Mouse (Mus musculus): ENCODE data around the gene Gm853. TPM values are rescaled to one million over a fixed set of nuclear protein-coding genes. Genes with fewer than 3 reads are reported as not detected.
A peak's percentile ranks its signal among the peaks of the same experiment; 100 is the strongest.

The Gm853 gene
- polyA plus RNA-seq, 1 experiment from 2014 or later: not detected

DNA sequence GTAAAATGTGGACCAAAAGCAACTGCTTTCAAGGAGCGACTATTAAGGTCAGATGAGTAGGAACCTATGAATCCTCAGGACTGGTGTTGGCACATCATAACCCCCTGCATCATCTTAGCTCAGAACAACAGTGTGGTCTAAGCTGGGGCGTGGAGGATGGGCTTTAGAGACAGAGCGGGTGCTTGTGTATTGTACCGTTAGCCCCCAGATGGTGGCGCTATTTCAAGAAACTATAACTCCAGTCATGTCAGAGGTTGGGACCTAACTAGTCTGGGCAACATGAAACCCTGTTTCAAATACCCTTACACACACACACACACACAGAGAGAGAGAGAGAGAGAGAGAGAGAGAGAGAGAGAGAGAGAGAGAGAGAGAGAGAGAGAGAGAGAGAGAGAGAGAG lies 18.5 kb upstream of the Gm853 start:
- Histone ChIP-seq H3K27me3 (ENCODE audit: control insufficient read depth, insufficient read depth, low read length) (no peaks in the 10 kb centered on the region), H3K36me3 (ENCODE audit: control insufficient read depth, insufficient read depth, low read length) (no peaks in the 10 kb centered on the region), H3K4me3 (replicated peaks; ENCODE audit: low read depth, low read length) (no peak overlapping the region), H3K9ac (replicated peaks; ENCODE audit: low read length) (no peak overlapping the region), H3K4me1 (ENCODE audit: control insufficient read depth, insufficient read depth, low read length) (no peaks in the 10 kb centered on the region), H3K9me3 (ENCODE audit: control insufficient read depth, low read length) (no peaks in the 10 kb centered on the region), H3K27ac (replicated peaks; ENCODE audit: low read depth, low read length) (no peak overlapping the region), H3K4me2 (ENCODE audit: low read length) (no peak overlapping the region)
- ATAC-seq (ENCODE audit: low FRiP score, low TSS enrichment) (no peak), DNase-seq (peak; percentile 34)
- 39% methylated on average over 5 of the region's 5 CpGs for WGBS

DNA sequence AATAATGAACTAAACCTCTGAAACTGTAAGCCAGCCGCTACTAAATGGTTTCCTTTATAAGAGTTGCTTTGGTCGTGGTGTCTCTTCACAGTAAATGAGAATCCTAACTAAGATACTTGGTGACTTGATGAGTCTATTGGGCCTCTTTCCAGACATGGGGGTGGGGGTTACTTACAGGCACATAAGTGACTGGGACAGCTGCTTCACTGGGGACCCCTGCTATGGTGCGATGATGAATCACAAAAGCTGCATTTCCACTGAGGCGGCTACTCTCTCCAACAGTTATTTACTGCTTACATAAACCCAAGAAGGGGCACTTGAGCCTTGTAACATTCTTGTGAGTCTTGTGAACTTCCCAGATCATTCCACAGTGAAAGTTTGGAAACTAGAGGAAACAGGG lies 15.4 kb upstream of the Gm853 start:
- no peak for ATAC-seq (ENCODE audit: low FRiP score, low TSS enrichment)
- Histone ChIP-seq H3K4me3 (replicated peaks; ENCODE audit: low read depth, low read length) (no peak overlapping the region), H3K27me3 (ENCODE audit: control insufficient read depth, insufficient read depth, low read length) (no peaks in the 10 kb centered on the region), H3K36me3 (ENCODE audit: control insufficient read depth, insufficient read depth, low read length) (no peaks in the 10 kb centered on the region), H3K9me3 (ENCODE audit: control insufficient read depth, low read length) (no peaks in the 10 kb centered on the region), H3K27ac (replicated peaks; ENCODE audit: low read depth, low read length) (no peak overlapping the region), H3K9ac (replicated peaks; ENCODE audit: low read length) (no peak overlapping the region), H3K4me2 (ENCODE audit: low read length) (no peak overlapping the region), H3K4me1 (ENCODE audit: control insufficient read depth, insufficient read depth, low read length) (no peaks in the 10 kb centered on the region)
- DNase-seq: no peak
- 86% methylated on average over 4 of the region's 4 CpGs for WGBS

DNA sequence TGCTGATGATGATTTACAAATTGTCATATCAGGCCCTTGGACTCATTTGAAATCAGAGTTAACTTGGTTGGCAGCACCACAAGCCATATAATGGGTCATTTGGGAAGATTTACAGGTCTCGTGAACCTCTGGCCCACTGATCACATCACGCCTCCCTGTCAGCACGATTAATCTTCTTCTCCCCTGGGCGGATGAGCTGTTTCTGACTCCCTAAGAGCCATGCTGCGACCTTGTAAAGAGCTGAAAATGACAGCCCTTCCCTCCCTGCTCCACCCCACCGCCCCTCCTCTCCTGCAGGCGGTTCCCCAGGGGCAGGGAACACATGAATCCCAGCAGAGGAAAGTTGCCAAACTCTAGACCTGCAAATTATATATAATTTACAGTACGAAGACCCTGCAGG lies 14.2 kb upstream of the Gm853 start:
- DNase-seq: no peak
- no peaks in the 10 kb centered on the region for H3K27me3 ChIP-seq (ENCODE audit: control insufficient read depth, insufficient read depth, low read length)
- no peak overlapping the region for H3K4me3 ChIP-seq (replicated peaks; ENCODE audit: low read depth, low read length)
- H3K9ac ChIP-seq (replicated peaks; ENCODE audit: low read length): no peak overlapping the region
- H3K4me1 ChIP-seq (ENCODE audit: control insufficient read depth, insufficient read depth, low read length): no peaks in the 10 kb centered on the region
- no peaks in the 10 kb centered on the region for H3K36me3 ChIP-seq (ENCODE audit: control insufficient read depth, insufficient read depth, low read length)
- no peak for ATAC-seq (ENCODE audit: low FRiP score, low TSS enrichment)
- H3K27ac ChIP-seq (replicated peaks; ENCODE audit: low read depth, low read length): no peak overlapping the region
- no peak overlapping the region for H3K4me2 ChIP-seq (ENCODE audit: low read length)
- H3K9me3 ChIP-seq (ENCODE audit: control insufficient read depth, low read length): no peaks in the 10 kb centered on the region
- 56% methylated on average over 8 of the region's 8 CpGs for WGBS

- Histone ChIP-seq H3K27me3 (ENCODE audit: control insufficient read depth, insufficient read depth, low read length) (no peaks in the 10 kb centered on the region), H3K4me1 (ENCODE audit: control insufficient read depth, insufficient read depth, low read length) (no peaks in the 10 kb centered on the region), H3K36me3 (ENCODE audit: control insufficient read depth, insufficient read depth, low read length) (no peaks in the 10 kb centered on the region), H3K9me3 (ENCODE audit: control insufficient read depth, low read length) (no peaks in the 10 kb centered on the region), H3K27ac (replicated peaks; ENCODE audit: low read depth, low read length) (no peak overlapping the region), H3K9ac (replicated peaks; ENCODE audit: low read length) (no peak overlapping the region), H3K4me3 (replicated peaks; ENCODE audit: low read depth, low read length) (no peak overlapping the region), H3K4me2 (ENCODE audit: low read length) (no peak overlapping the region)
- no peak for DNase-seq
- ATAC-seq (ENCODE audit: low FRiP score, low TSS enrichment): no peak
Observed at GRCm38 (mm10) chr4:130224071-130224470, 1.9 kb upstream of the Gm853 start.

- Histone ChIP-seq H3K27me3 (ENCODE audit: control insufficient read depth, insufficient read depth, low read length) (no peaks in the 10 kb centered on the region), H3K4me3 (replicated peaks; ENCODE audit: low read depth, low read length) (no peak overlapping the region), H3K9ac (replicated peaks; ENCODE audit: low read length) (no peak overlapping the region), H3K4me1 (ENCODE audit: control insufficient read depth, insufficient read depth, low read length) (no peaks in the 10 kb centered on the region), H3K9me3 (ENCODE audit: control insufficient read depth, low read length) (no peaks in the 10 kb centered on the region), H3K36me3 (ENCODE audit: control insufficient read depth, insufficient read depth, low read length) (no peaks in the 10 kb centered on the region), H3K4me2 (ENCODE audit: low read length) (no peak overlapping the region), H3K27ac (replicated peaks; ENCODE audit: low read depth, low read length) (no peak overlapping the region)
- ATAC-seq (ENCODE audit: low FRiP score, low TSS enrichment): no peak
- no peak for DNase-seq
- WGBS: 83% methylated on average over 9 of the region's 9 CpGs
Observed at GRCm38 (mm10) chr4:130220176-130220575, 2.0 kb downstream of the Gm853 start.

- Histone ChIP-seq H3K9me3 (ENCODE audit: control insufficient read depth, low read length) (no peaks in the 10 kb centered on the region), H3K36me3 (ENCODE audit: control insufficient read depth, insufficient read depth, low read length) (no peaks in the 10 kb centered on the region), H3K4me1 (ENCODE audit: control insufficient read depth, insufficient read depth, low read length) (no peaks in the 10 kb centered on the region), H3K27ac (replicated peaks; ENCODE audit: low read depth, low read length) (no peak overlapping the region), H3K27me3 (ENCODE audit: control insufficient read depth, insufficient read depth, low read length) (no peaks in the 10 kb centered on the region), H3K9ac (replicated peaks; ENCODE audit: low read length) (no peak overlapping the region), H3K4me3 (replicated peaks; ENCODE audit: low read depth, low read length) (no peak overlapping the region), H3K4me2 (ENCODE audit: low read length) (no peak overlapping the region)
- no peak for DNase-seq
- no peak for ATAC-seq (ENCODE audit: low FRiP score, low TSS enrichment)
- 92% methylated on average over 8 of the region's 8 CpGs for WGBS
Observed at GRCm38 (mm10) chr4:130215392-130215791, 6.8 kb downstream of the Gm853 start.

- WGBS: 79% methylated on average over 10 of the region's 10 CpGs
- Histone ChIP-seq H3K27me3 (ENCODE audit: control insufficient read depth, insufficient read depth, low read length) (no peaks in the 10 kb centered on the region), H3K9ac (replicated peaks; ENCODE audit: low read length) (no peak overlapping the region), H3K9me3 (ENCODE audit: control insufficient read depth, low read length) (no peaks in the 10 kb centered on the region), H3K4me2 (ENCODE audit: low read length) (no peak overlapping the region), H3K4me1 (ENCODE audit: control insufficient read depth, insufficient read depth, low read length) (no peaks in the 10 kb centered on the region), H3K4me3 (replicated peaks; ENCODE audit: low read depth, low read length) (no peak overlapping the region), H3K27ac (replicated peaks; ENCODE audit: low read depth, low read length) (no peak overlapping the region), H3K36me3 (ENCODE audit: control insufficient read depth, insufficient read depth, low read length) (no peaks in the 10 kb centered on the region)
- ATAC-seq (ENCODE audit: low FRiP score, low TSS enrichment): no peak
- DNase-seq: no peak
Observed at GRCm38 (mm10) chr4:130213857-130214256, 8.3 kb downstream of the Gm853 start.

GRCm38 (mm10) chr4:130213197-130213596 lies 9.0 kb downstream of the Gm853 start:
- no peaks in the 10 kb centered on the region for H3K9me3 ChIP-seq (ENCODE audit: control insufficient read depth, low read length)
- H3K4me3 ChIP-seq (replicated peaks; ENCODE audit: low read depth, low read length): no peak overlapping the region
- H3K27me3 ChIP-seq (ENCODE audit: control insufficient read depth, insufficient read depth, low read length): no peaks in the 10 kb centered on the region
- ATAC-seq (ENCODE audit: low FRiP score, low TSS enrichment) (no peak), DNase-seq (no peak)
- WGBS: 91% methylated on average over 4 of the region's 4 CpGs
- no peak overlapping the region for H3K9ac ChIP-seq (replicated peaks; ENCODE audit: low read length)
- H3K36me3 ChIP-seq (ENCODE audit: control insufficient read depth, insufficient read depth, low read length): no peaks in the 10 kb centered on the region
- H3K4me2 ChIP-seq (ENCODE audit: low read length): no peak overlapping the region
- H3K4me1 ChIP-seq (ENCODE audit: control insufficient read depth, insufficient read depth, low read length): no peaks in the 10 kb centered on the region
- no peak overlapping the region for H3K27ac ChIP-seq (replicated peaks; ENCODE audit: low read depth, low read length)

GRCm38 (mm10) chr4:130212421-130212820 lies 9.8 kb downstream of the Gm853 start:
- no peaks in the 10 kb centered on the region for H3K27me3 ChIP-seq (ENCODE audit: control insufficient read depth, insufficient read depth, low read length)
- DNase-seq: no peak
- no peaks in the 10 kb centered on the region for H3K36me3 ChIP-seq (ENCODE audit: control insufficient read depth, insufficient read depth, low read length)
- H3K9me3 ChIP-seq (ENCODE audit: control insufficient read depth, low read length): no peaks in the 10 kb centered on the region
- no peaks in the 10 kb centered on the region for H3K4me1 ChIP-seq (ENCODE audit: control insufficient read depth, insufficient read depth, low read length)
- H3K9ac ChIP-seq (replicated peaks; ENCODE audit: low read length): no peak overlapping the region
- ATAC-seq (ENCODE audit: low FRiP score, low TSS enrichment): no peak
- WGBS: 78% methylated on average over 7 of the region's 7 CpGs
- no peak overlapping the region for H3K4me2 ChIP-seq (ENCODE audit: low read length)
- no peak overlapping the region for H3K27ac ChIP-seq (replicated peaks; ENCODE audit: low read depth, low read length)
- H3K4me3 ChIP-seq (replicated peaks; ENCODE audit: low read depth, low read length): no peak overlapping the region

All from midbrain, embryonic 14.5 days (tissue).